Mouse (Mus musculus): Measurements from ENCODE around the gene Galnt9. TPM values are rescaled to one million over a fixed set of nuclear protein-coding genes. Genes with fewer than 3 reads are reported as not detected.

Galnt9 gene
- polyA plus RNA-seq, 1 experiment from 2014 or later = not detected

DNA sequence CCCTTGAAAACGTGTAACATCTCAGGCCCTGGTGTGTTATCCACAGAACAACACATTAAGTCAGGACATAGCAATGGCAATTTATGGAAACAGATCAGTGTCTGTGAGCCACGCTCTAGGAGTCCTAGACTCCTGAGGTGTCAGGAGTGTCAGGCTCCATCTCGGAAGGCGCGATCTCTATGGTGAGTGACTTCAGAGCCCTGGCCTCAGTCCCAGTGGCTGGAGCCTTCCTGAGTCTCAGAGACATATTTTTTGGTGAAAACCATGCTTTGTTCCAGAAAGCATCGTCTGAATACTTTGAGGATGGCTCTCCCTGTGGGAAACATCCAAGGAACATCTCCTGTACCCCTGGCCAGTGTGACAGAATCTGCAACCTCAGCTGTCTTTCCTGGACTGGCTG is 2.7 kb upstream of the Galnt9 start:
- H3K9ac ChIP-seq = no peak overlapping the region
- H3K27ac ChIP-seq = no peak overlapping the region
- H3K4me2 ChIP-seq = no peak overlapping the region
- peaks cover 70% of the 10 kb centered on the region for H3K27me3 ChIP-seq (replicated peaks)
- no peaks in the 10 kb centered on the region for H3K36me3 ChIP-seq
- H3K9me3 ChIP-seq (replicated peaks) = no peaks in the 10 kb centered on the region
- 53% methylated on average over 6 of the region's 6 CpGs for WGBS (ENCODE audit: insufficient replicate concordance)
- H3K4me1 ChIP-seq = no peaks in the 10 kb centered on the region
- no peak overlapping the region for H3K4me3 ChIP-seq
- ATAC-seq = no peak

GRCm38 (mm10) chr5:110544691-110545069 is 525 bp downstream of the Galnt9 start:
- Histone ChIP-seq H3K4me2 (peak overlapping the region; percentile 46; the same call in 1 of the 2 replicates), H3K27ac (no peak overlapping the region), H3K9ac (no peak overlapping the region), H3K36me3 (no peaks in the 10 kb centered on the region), H3K9me3 (replicated peaks) (no peaks in the 10 kb centered on the region), H3K4me1 (no peaks in the 10 kb centered on the region), H3K27me3 (replicated peaks) (peaks cover 94% of the 10 kb centered on the region), H3K4me3 (no peak overlapping the region)
- 5% methylated on average over 24 of the region's 24 CpGs for WGBS (ENCODE audit: insufficient replicate concordance)
- no peak for ATAC-seq

- Histone ChIP-seq H3K4me1 (no peaks in the 10 kb centered on the region), H3K9me3 (replicated peaks) (no peaks in the 10 kb centered on the region), H3K9ac (no peak overlapping the region), H3K36me3 (no peaks in the 10 kb centered on the region), H3K27ac (no peak overlapping the region), H3K4me3 (no peak overlapping the region), H3K4me2 (no peak overlapping the region), H3K27me3 (replicated peaks) (peaks cover 92% of the 10 kb centered on the region)
- no peak for ATAC-seq
- WGBS (ENCODE audit: insufficient replicate concordance) = 62% methylated on average over 7 of the region's 7 CpGs
Observed at GRCm38 (mm10) chr5:110545311-110545710, 1.2 kb downstream of the Galnt9 start.

- Histone ChIP-seq H3K27me3 (replicated peaks) (peaks cover 90% of the 10 kb centered on the region), H3K27ac (no peak overlapping the region), H3K9me3 (replicated peaks) (no peaks in the 10 kb centered on the region), H3K4me2 (no peak overlapping the region), H3K4me3 (no peak overlapping the region), H3K4me1 (no peaks in the 10 kb centered on the region), H3K9ac (no peak overlapping the region), H3K36me3 (no peaks in the 10 kb centered on the region)
- WGBS (ENCODE audit: insufficient replicate concordance) = 69% methylated on average over 11 of the region's 11 CpGs
- ATAC-seq = no peak
Observed at GRCm38 (mm10) chr5:110546136-110546535, 2.0 kb downstream of the Galnt9 start.

DNA sequence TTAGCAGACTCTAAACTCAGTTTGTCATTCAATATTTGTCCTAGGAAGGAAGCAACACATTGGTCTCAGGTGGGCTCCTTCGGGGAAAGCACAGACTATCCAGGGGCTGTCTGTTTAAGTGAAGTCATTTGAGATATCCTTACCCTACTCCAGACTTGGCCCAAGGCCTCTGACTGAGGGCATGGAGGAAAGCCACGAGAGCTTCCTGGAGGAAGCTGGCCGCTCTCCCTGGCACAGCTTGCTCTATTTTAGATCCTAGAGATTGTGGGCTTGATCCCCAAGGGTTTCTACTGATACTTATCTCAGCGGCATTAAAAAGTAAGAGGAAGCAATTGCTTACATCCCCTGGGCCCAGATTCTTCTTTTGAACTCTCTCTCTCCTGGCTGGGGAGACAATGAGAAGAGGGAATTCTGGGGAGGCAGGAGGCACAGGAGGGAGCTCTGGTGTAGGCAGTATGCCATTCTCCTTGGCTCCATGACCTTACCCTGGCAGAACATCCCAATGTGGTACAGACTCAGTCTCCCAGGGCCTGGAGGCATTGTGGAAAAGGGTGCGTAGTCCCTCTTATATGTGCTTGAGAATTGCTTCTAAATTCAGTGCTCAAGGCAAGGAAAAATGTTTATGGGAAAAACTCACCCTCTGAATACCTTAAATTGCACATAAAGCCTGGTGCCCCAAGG is 2.7 kb downstream of the Galnt9 start:
- Histone ChIP-seq H3K4me3 (no peak overlapping the region), H3K9ac (no peak overlapping the region), H3K36me3 (no peaks in the 10 kb centered on the region), H3K27ac (no peak overlapping the region), H3K27me3 (replicated peaks) (peaks cover 90% of the 10 kb centered on the region), H3K4me2 (no peak overlapping the region), H3K9me3 (replicated peaks) (no peaks in the 10 kb centered on the region), H3K4me1 (no peaks in the 10 kb centered on the region)
- WGBS (ENCODE audit: insufficient replicate concordance) = 39% methylated on average over 5 of the region's 5 CpGs
- ATAC-seq = no peak

- 45% methylated on average over 7 of the region's 7 CpGs for WGBS (ENCODE audit: insufficient replicate concordance)
- Histone ChIP-seq H3K4me3 (no peak overlapping the region), H3K27ac (no peak overlapping the region), H3K9me3 (replicated peaks) (no peaks in the 10 kb centered on the region), H3K27me3 (replicated peaks) (peaks cover 80% of the 10 kb centered on the region), H3K4me2 (no peak overlapping the region), H3K9ac (no peak overlapping the region), H3K36me3 (no peaks in the 10 kb centered on the region), H3K4me1 (no peaks in the 10 kb centered on the region)
- no peak for ATAC-seq
Observed at GRCm38 (mm10) chr5:110548446-110548845, 4.3 kb downstream of the Galnt9 start.

GRCm38 (mm10) chr5:110550189-110550588 is 6.0 kb downstream of the Galnt9 start:
- no peaks in the 10 kb centered on the region for H3K9me3 ChIP-seq (replicated peaks)
- peaks cover 62% of the 10 kb centered on the region for H3K27me3 ChIP-seq (replicated peaks)
- ATAC-seq = no peak

DNA sequence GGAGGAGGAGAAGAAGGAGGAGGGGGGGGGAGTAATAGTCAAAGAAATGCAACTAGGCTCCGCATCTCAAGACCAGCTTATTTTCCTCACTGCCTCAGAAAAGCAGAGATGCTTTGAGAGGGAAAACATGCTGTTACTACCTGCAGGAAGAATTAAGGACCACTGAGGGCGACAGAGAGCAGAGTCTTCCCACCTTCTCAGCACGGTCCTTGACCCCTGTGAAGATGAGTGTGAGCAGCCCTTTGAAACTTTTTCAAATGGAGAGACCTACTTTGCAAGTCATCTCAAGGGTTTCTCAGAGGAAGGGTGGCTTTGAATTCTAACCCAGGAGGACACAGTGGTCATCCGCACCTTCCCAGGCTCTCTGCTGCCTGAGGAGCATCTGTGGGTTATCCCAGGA is 6.7 kb downstream of the Galnt9 start:
- Histone ChIP-seq H3K9me3 (replicated peaks) (no peaks in the 10 kb centered on the region), H3K4me2 (no peak overlapping the region), H3K4me1 (no peaks in the 10 kb centered on the region), H3K27me3 (replicated peaks) (peaks cover 56% of the 10 kb centered on the region), H3K27ac (no peak overlapping the region), H3K36me3 (no peaks in the 10 kb centered on the region), H3K9ac (no peak overlapping the region), H3K4me3 (no peak overlapping the region)
- no peak for ATAC-seq
- WGBS (ENCODE audit: insufficient replicate concordance) = 18% methylated on average over 4 of the region's 4 CpGs

More at GRCm38 (mm10) chr5:110550189-110550588, 6.0 kb downstream of the Galnt9 start:
- Histone ChIP-seq H3K9ac (no peak overlapping the region), H3K4me3 (no peak overlapping the region), H3K27ac (no peak overlapping the region), H3K4me2 (no peak overlapping the region), H3K36me3 (no peaks in the 10 kb centered on the region), H3K4me1 (no peaks in the 10 kb centered on the region)
- 41% methylated on average over 2 of the region's 2 CpGs for WGBS (ENCODE audit: insufficient replicate concordance)

GRCm38 (mm10) chr5:110552005-110552404 is 7.8 kb downstream of the Galnt9 start:
- Histone ChIP-seq H3K36me3 (no peaks in the 10 kb centered on the region), H3K4me2 (no peak overlapping the region), H3K27ac (no peak overlapping the region), H3K27me3 (replicated peaks) (peaks cover 44% of the 10 kb centered on the region), H3K9me3 (replicated peaks) (no peaks in the 10 kb centered on the region), H3K4me3 (no peak overlapping the region), H3K9ac (no peak overlapping the region), H3K4me1 (no peaks in the 10 kb centered on the region)
- ATAC-seq = no peak
- WGBS (ENCODE audit: insufficient replicate concordance) = 52% methylated on average over 3 of the region's 3 CpGs

- Histone ChIP-seq H3K36me3 (no peaks in the 10 kb centered on the region), H3K27ac (no peak overlapping the region), H3K27me3 (replicated peaks) (peaks cover 31% of the 10 kb centered on the region), H3K4me3 (no peak overlapping the region), H3K9ac (no peak overlapping the region), H3K4me2 (no peak overlapping the region), H3K4me1 (no peaks in the 10 kb centered on the region), H3K9me3 (replicated peaks) (no peaks in the 10 kb centered on the region)
- WGBS (ENCODE audit: insufficient replicate concordance) = 58% methylated on average over 4 of the region's 4 CpGs
- no peak for ATAC-seq
Observed at GRCm38 (mm10) chr5:110553315-110553714, 9.2 kb downstream of the Galnt9 start.

DNA sequence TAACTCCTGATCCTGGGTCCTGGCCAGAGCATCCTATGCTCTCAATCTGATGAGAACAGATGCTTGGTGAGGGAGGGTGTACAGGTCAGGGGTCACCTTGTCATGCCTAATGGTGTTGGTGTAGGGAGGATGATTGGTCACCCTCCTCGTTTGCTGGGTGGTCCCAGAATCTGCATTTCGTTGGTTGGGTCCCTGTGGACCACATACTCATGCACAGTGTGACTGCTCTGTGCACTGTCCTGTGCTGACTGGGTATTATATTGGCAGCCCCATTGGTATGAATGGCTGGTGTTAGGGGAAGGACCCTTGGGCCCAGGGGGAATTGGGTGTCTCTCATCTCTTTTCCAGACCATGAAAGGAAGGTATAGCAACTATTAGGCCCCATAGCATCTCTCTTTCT is 11.0 kb downstream of the Galnt9 start:
- WGBS (ENCODE audit: insufficient replicate concordance) = 21% methylated on average over 2 of the region's 2 CpGs
- no peak overlapping the region for H3K27ac ChIP-seq
- H3K4me2 ChIP-seq = no peak overlapping the region
- no peaks in the 10 kb centered on the region for H3K4me1 ChIP-seq
- no peak for ATAC-seq
- H3K9ac ChIP-seq = no peak overlapping the region
- peaks cover 14% of the 10 kb centered on the region; the same call in 1 of the 2 replicates for H3K27me3 ChIP-seq (replicated peaks)
- H3K36me3 ChIP-seq = no peaks in the 10 kb centered on the region
- no peak overlapping the region for H3K4me3 ChIP-seq
- no peaks in the 10 kb centered on the region for H3K9me3 ChIP-seq (replicated peaks)

GRCm38 (mm10) chr5:110558368-110558767 is 14.2 kb downstream of the Galnt9 start:
- Histone ChIP-seq H3K36me3 (no peaks in the 10 kb centered on the region), H3K9ac (no peak overlapping the region), H3K4me3 (no peak overlapping the region), H3K4me1 (no peaks in the 10 kb centered on the region), H3K27me3 (replicated peaks) (no peaks in the 10 kb centered on the region), H3K9me3 (replicated peaks) (no peaks in the 10 kb centered on the region), H3K27ac (no peak overlapping the region), H3K4me2 (no peak overlapping the region)
- ATAC-seq = no peak
- WGBS (ENCODE audit: insufficient replicate concordance) = 10% methylated on average over 8 of the region's 8 CpGs

GRCm38 (mm10) chr5:110559679-110560078 is 15.5 kb downstream of the Galnt9 start:
- Histone ChIP-seq H3K36me3 (no peaks in the 10 kb centered on the region), H3K27ac (no peak overlapping the region), H3K27me3 (replicated peaks) (no peaks in the 10 kb centered on the region), H3K9ac (no peak overlapping the region), H3K4me1 (no peaks in the 10 kb centered on the region), H3K4me3 (no peak overlapping the region), H3K4me2 (no peak overlapping the region), H3K9me3 (replicated peaks) (no peaks in the 10 kb centered on the region)
- 65% methylated on average over 8 of the region's 8 CpGs for WGBS (ENCODE audit: insufficient replicate concordance)
- ATAC-seq = no peak
